Mouse (Mus musculus) fat pad, adult 2 months (tissue): ENCODE measurements around the gene B3gnt4.

Experiments used
- DNase-seq: peaks from one replicate; pipeline ENCODE4 v3.0.0-alpha.2; 2011; ENCODE audit warnings: low read depth, low spot score; ENCODE audit errors: extremely low read depth

Gene B3gnt4

DNA sequence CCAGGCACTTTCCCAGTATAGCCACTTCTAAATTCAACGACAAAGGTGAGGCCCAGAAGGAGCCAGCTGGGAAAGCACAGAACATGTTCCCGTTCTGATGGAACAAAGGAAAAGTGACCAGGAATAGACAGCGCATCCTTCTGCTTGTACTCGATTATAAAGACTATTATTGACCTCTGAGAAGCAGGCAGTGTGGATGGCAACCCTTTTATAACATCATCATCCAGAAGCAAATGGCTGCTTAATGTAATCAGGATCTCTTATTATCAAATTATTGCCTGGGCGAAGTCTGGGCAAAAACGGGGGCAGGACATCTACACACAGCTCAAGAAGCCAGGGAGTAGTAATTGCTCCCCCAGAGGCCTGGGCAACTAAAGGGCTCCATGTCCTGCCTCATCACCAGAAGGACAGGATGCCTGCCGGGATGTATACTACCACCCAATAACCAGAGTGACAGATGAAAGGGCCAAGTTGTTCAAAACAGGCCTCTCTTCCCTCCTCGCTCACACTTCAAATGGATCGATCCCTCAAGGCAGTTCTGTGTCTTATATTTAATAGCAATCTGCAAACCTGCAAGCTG is 15.7 kb downstream of the B3gnt4 start:
- no peak for DNase-seq

DNA sequence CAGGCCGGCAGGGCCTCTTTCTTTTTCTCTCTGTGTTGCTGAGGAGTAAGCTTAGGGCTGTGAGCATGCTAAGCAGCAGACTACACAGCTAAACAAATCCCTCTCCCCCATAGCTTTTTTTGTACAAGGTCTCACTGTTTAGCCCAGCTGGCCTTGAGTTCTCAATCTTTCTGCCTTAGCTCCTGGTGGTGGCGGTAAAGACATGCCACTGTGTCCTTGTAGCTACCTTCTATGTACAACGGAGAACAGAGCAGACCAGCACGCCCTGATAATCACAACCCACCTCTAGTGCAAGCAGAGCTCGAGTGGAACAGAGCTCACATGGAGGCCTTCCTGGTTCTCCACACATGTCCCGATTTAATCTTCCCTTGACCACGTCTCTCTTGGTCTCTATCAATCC is 18.4 kb downstream of the B3gnt4 start:
- DNase-seq: no peak

DNA sequence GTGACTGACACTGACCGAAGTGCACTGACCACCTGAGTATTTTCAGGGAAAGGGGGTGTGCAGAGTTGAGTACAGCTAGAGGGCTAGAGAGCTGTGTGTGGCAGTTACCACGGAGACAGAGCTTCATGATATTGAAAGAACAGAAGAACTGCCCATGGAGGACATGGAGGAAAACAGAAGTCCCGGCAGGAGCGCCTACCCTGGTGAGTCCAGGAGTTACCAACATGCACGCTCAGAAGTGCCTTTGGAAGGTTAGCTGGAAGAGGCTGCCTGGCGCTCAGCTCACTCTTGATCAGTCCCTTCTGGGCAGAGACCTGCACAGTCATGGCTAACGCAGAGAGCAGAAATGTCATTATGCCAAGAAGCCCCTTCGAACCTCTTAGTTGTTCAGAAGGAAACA is 19.8 kb downstream of the B3gnt4 start:
- DNase-seq: no peak

DNA sequence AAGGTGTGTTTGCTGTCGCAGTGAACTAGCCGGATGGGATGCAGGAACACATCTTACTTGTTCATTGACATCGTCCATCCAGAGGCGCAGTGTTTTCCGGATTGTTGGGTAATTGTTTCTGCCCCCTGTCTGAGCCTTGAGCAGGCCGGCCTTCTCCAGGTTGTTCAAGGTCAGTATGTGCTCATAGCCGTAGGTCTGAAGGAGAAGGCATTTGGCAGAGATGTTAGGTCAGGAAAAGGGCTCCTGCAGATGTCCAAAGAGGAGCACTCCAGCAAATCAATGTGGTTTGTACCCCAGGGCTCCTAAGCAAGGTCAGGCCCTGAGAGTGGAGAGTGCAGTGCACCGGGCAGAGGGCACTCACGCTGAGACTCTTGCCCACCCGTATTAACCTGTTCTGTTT is 23.5 kb downstream of the B3gnt4 start:
- no peak for DNase-seq

DNA sequence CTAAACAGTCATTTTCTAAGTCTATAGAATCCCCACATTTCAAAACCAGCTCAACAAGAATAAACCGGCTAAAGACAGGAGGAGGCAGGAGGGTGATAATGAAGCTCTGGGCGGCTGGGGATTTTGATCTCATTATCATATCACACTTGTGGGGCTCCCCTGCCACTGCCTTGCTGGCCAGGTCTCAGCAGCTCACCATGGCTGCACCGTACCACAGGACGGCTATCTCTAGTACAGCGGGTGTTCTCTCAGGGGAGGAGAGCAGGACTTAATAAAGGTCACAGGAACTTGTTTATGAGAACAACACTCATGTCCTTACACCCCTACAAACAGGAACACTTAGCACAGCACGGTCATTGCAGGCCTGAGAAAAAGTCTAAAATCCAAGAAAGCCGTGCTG is 45.4 kb downstream of the B3gnt4 start:
- no peak for DNase-seq

DNA sequence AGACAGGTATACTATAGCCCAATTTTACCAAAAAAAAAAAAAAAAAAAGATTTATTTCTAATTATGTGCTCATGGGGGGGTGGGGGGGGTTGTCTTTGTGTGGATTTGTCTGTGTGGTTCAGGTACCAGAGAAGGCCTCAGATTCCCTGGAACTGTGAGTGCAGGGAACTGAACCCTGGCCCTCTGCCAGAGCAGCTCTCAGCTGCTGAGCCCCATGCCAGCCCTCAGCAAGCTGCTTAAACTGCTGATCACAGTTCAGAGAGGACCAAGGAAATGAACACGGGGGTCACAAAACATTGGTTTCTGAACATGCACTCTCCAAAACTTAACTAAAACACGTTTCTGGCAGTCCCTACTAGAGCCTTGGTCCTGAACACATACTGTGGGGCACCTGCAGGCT is 46.2 kb downstream of the B3gnt4 start:
- no peak for DNase-seq

DNA sequence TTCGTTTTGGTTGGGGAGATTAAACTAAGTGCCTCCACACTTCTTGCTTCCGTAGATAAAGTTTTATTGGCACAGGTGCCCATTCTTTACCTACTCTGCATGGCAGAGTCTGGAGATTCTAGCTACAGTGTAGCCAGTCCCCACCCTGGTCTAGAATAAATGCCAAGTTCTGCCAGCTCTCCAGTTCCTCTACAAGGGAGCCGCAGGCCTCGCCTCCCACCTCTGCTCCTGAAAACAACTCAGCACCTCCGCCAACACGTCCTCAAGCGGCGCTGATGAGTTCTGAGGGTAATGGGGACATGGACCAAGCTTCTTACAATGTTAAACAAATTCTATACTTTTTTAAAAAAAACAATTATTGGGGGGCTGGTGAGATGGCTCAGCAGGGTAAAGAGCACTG is 49.3 kb downstream of the B3gnt4 start:
- DNase-seq: no peak

DNA sequence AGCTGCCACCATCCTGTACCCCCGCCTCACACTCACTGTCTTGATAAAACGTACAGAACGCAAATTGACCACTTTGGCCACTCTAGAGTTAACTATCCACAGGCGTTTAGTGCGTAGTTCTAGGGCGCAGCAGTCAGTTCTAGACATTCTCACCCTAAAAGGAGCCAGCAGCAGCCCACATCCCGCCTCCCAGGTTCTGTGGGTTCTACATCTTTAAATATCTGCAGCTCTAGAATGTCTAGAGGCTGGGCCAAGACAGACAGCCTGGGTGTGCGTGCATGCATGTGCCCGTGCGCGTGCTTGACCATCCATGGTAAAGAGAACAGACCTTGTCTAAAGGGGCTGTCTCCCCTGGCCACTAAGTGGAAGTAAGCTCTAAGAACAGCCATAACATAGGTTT is 50.9 kb downstream of the B3gnt4 start:
- DNase-seq: no peak
